Mouse (Mus musculus) limb, embryonic 11.5 days (tissue): ENCODE results near the gene Hyal5. TPM values are rescaled to one million over a fixed set of nuclear protein-coding genes. Genes with fewer than 3 reads are reported as not detected.

Experiments used
- ATAC-seq: fragments of 200-750 bp; cut with Nextera tagmentation; 2 replicates; pipeline ENCODE4 v1.8.0; 2017; ENCODE audit warnings: low read depth; ENCODE audit not compliant: insufficient number of reproducible peaks, low FRiP score, low TSS enrichment
- DNase-seq: peaks from one replicate; pipeline ENCODE4 v3.0.0-alpha.2; 2015; ENCODE audit warnings: low spot score
- H3K27ac ChIP-seq: fragments of 300-500 bp; sonication (generic); replicated peaks from 2 replicates; pipeline ENCODE4 v1.5.1; 2014; ENCODE audit warnings: low read depth, mild to moderate bottlenecking, low read length
- H3K27me3 ChIP-seq: fragments of 300-500 bp; sonication (generic); 2 replicates; pipeline ENCODE4 v1.6.1; 2014; ENCODE audit warnings: mild to moderate bottlenecking, low read length, mixed read lengths; ENCODE audit not compliant: control insufficient read depth, insufficient read depth
- H3K36me3 ChIP-seq: fragments of 300-500 bp; sonication (generic); 2 replicates; pipeline ENCODE4 v1.6.1; 2014; ENCODE audit warnings: mild to moderate bottlenecking, low read length, moderate library complexity, mixed read lengths; ENCODE audit not compliant: control insufficient read depth, insufficient read depth
- H3K4me1 ChIP-seq: fragments of 300-500 bp; sonication (generic); 2 replicates; pipeline ENCODE4 v1.6.1; 2014; ENCODE audit warnings: low read length, mixed read lengths; ENCODE audit not compliant: control insufficient read depth, insufficient read depth
- H3K4me2 ChIP-seq: fragments of 300-500 bp; sonication (generic); 2 replicates; pipeline ENCODE4 v1.6.1; 2014; ENCODE audit warnings: low read depth, mild to moderate bottlenecking, moderate library complexity; ENCODE audit not compliant: severe bottlenecking
- H3K4me3 ChIP-seq: fragments of 300-500 bp; sonication (generic); 2 replicates; pipeline ENCODE4 v1.5.1; 2014; ENCODE audit warnings: low read depth, low read length
- H3K9ac ChIP-seq: fragments of 300-500 bp; sonication (generic); 2 replicates; pipeline ENCODE4 v1.6.1; 2014; ENCODE audit warnings: mild to moderate bottlenecking, low read length
- H3K9me3 ChIP-seq: fragments of 300-500 bp; sonication (generic); 2 replicates; pipeline ENCODE4 v1.6.1; 2016; ENCODE audit warnings: low read length; ENCODE audit not compliant: control insufficient read depth
- WGBS: fragments of 180-500 bp; shearing (Covaris S2); extraction: QIAGEN DNeasy Blood & Tissue Kit; methylation state at CpG from one replicate; pipeline ENCODE4 v1.1.7; 2014; 5-methylcytosine and 5-hydroxymethylcytosine counted together
- polyA plus RNA-seq: library from polyadenylated mRNA; unstranded; fragments of >200 nt; fragmentation: Nextera tagmentation; extraction: Ambion mirVana; gene quantifications from 2 replicates; pipeline ENCODE4 v1.2.1, GENCODE M21; 2014

Hyal5 gene
- polyA plus RNA-seq, 1 experiment from 2014 or later = not detected

GRCm38 (mm10) chr6:24910016-24910727 is 52.4 kb downstream of the Hyal5 start:
- Histone ChIP-seq H3K27me3 (no peaks in the 10 kb centered on the region), H3K4me1 (no peaks in the 10 kb centered on the region), H3K9me3 (no peaks in the 10 kb centered on the region), H3K9ac (no peak overlapping the region), H3K4me3 (no peak overlapping the region), H3K27ac (no peak overlapping the region), H3K4me2 (no peak overlapping the region), H3K36me3 (no peaks in the 10 kb centered on the region)
- WGBS = 72% methylated on average over 2 of the region's 2 CpGs
- no peak for DNase-seq
- ATAC-seq = no peak

- no peaks in the 10 kb centered on the region for H3K36me3 ChIP-seq
- no peaks in the 10 kb centered on the region for H3K4me1 ChIP-seq
- H3K9me3 ChIP-seq = no peaks in the 10 kb centered on the region
- H3K27ac ChIP-seq = no peak overlapping the region
- H3K4me2 ChIP-seq = no peak overlapping the region
- no peak overlapping the region for H3K9ac ChIP-seq
- H3K4me3 ChIP-seq = no peak overlapping the region
- no peaks in the 10 kb centered on the region for H3K27me3 ChIP-seq
- DNase-seq (no peak), ATAC-seq (no peak)
Observed at GRCm38 (mm10) chr6:24910728-24911105, 52.9 kb downstream of the Hyal5 start.

- Histone ChIP-seq H3K9ac (no peak overlapping the region), H3K4me1 (no peaks in the 10 kb centered on the region), H3K36me3 (no peaks in the 10 kb centered on the region), H3K4me3 (no peak overlapping the region), H3K27ac (no peak overlapping the region), H3K4me2 (no peak overlapping the region), H3K9me3 (no peaks in the 10 kb centered on the region), H3K27me3 (no peaks in the 10 kb centered on the region)
- DNase-seq = no peak
- no peak for ATAC-seq
- 90% methylated on average over 2 of the region's 2 CpGs for WGBS
Observed at GRCm38 (mm10) chr6:24913591-24913990, 55.8 kb downstream of the Hyal5 start.

- H3K4me1 ChIP-seq = no peaks in the 10 kb centered on the region
- WGBS = 91% methylated on average over 11 of the region's 11 CpGs
Observed at GRCm38 (mm10) chr6:24925076-24925785, 67.4 kb downstream of the Hyal5 start.

More at GRCm38 (mm10) chr6:24925076-24925785, 67.4 kb downstream of the Hyal5 start:
- ATAC-seq (no peak), DNase-seq (no peak)
- no peak overlapping the region for H3K9ac ChIP-seq
- H3K36me3 ChIP-seq = no peaks in the 10 kb centered on the region
- no peak overlapping the region for H3K4me3 ChIP-seq
- H3K9me3 ChIP-seq = no peaks in the 10 kb centered on the region; the same call in 1 of the 2 replicates
- H3K27me3 ChIP-seq = no peaks in the 10 kb centered on the region
- no peak overlapping the region for H3K4me2 ChIP-seq
- no peak overlapping the region for H3K27ac ChIP-seq

Other genes starting within 250 kb of the Hyal5 start
- gene Wasl, start 193.0 kb upstream of the Hyal5 start, polyA plus RNA-seq = 52.1 and 56.4 TPM in 2 replicates
- gene Hyal6, start 124.8 kb upstream of the Hyal5 start, polyA plus RNA-seq = not detected in 2 replicates
- gene Hyal4, start 109.7 kb upstream of the Hyal5 start, polyA plus RNA-seq = not detected in 2 replicates
- gene Spam1, start 66.8 kb upstream of the Hyal5 start, polyA plus RNA-seq = not detected in 2 replicates
- 0.61 and 0.73 TPM in 2 replicates for gene Tmem229a, start 98.3 kb downstream of the Hyal5 start, polyA plus RNA-seq